Mouse (Mus musculus): ENCODE measurements around the gene Cep41.

GRCm38 (mm10) chr6:30703977-30704602 lies 10.5 kb upstream of the Cep41 start:
- no peak for TF ChIP-seq CTCF (IDR thresholded peaks at IDR 0.05; ENCODE audit: borderline replicate concordance, control insufficient read depth, extremely low read depth, insufficient read depth, low read length, poor library complexity)
- TF ChIP-seq POLR2A (IDR thresholded peaks at IDR 0.05; ENCODE audit: control insufficient read depth, extremely low read depth, insufficient read depth, low read length, poor library complexity) = no peak
